Mouse (Mus musculus): ENCODE measurements at regions not wholly inside any gene's neighbourhood (a gene's known extent, or its start where the extent isn't known, plus 50 kb on each side); places are given as distances from the start of the nearest gene placed in this dataset.

DNA sequence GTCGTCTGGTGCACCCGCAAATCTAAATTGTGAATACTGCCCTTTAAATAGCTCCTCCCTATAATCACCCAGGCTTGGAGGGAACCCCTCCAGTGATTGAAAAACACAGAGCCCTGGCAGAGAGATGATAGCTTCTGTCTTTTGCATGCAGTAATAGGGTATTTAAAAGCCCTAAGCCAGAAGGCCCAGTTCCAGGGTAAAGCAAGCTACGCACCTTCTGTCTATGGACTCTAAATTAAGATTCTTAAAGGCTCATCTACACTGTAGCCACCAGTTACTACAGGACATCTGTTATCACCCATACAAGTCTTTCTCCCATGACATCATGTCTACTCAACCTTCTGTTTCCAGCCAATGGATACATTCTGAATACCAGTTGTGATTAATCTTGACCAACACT is 167.8 kb downstream of the Gm11361 start:
- no peak for DNase-seq

DNA sequence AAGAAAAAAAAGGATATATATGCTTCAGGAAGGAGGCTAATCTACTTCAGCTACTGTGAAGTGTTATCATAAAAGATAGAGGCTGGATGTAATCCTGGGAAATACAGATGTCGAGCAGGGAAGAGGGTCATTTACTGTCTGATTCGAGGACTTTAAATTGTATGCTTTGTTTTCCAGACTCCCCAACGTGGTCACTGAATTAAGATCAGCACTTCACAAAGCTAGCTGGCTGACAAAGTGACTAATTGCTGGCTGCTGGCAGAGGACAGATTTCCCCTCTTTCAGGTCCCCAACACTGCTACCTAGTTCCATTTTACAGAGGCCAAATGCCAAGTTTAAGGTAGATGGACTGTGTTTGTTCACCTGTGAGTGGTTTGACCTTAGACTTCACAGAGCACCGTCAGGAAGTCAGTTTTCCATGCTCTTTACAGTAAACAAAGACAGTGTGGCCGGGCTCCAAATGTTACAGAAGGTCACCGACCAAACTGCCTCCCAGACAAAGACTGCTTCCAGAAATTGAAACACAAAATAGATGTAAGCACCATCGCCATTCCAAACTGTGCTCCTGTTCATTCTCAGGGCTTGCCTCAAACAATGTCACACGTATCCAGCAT is 167.2 kb downstream of the Gm11361 start:
- no peak for DNase-seq

DNA sequence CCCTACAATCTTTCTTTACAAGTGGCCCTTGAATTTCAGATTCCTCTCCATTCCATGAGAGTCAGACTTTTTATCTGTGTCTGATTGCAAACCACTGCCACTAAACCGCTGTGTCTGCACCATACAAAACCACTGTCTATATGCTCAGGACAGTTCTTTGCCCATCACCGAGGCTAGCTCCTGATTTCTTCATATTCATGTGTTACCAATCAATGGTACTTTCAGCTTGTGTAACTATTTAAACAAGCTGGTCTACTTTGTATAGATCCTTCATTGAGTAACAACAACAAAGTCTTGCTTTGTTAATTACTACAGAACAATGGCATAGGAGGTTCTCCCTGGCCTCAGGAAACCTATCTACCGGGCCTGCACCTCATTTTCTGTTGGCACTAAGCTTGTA is 164.0 kb downstream of the Gm11361 start:
- no peak for DNase-seq

DNA sequence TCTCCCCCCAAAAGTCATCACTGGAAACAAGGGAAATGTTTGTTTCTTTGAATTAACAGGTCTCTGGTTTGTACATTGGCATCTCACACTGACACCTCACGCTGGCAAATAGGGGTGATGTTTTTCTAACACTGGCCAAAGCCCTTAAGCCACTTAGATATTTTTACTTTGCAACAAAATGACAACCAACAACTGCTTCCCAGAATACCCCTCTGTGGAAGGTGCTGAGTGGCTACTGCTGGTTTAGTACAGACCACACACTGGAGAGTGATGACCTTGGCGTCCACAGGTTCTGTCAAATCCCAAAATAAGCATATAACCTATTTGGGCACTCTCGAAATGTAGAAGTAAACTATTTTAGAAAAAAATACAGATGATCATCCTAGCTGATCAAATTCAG is 163.3 kb downstream of the Gm11361 start:
- no peak for DNase-seq

DNA sequence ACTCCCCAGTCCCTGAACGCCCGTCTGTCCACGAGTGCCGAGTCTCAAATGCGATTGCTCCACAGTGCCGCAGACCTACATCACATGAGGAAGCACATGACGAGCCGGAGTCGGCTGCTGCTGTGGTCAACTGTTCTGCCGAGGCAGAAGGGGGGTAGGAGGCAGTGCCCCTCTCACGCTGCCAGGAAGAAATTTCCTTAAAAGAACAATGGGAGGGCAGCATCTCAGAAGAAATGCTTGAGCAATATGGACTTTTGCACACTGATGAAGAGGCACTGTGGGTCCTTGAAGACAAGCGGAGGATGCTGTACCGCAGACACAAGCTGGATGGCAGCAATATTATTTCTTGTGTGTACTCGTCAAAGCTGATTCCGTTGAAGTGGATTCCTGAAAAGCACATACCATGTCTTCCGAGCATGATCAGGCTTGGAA is 162.6 kb downstream of the Gm11361 start:
- DNase-seq: peak; percentile 80 to 82

DNA sequence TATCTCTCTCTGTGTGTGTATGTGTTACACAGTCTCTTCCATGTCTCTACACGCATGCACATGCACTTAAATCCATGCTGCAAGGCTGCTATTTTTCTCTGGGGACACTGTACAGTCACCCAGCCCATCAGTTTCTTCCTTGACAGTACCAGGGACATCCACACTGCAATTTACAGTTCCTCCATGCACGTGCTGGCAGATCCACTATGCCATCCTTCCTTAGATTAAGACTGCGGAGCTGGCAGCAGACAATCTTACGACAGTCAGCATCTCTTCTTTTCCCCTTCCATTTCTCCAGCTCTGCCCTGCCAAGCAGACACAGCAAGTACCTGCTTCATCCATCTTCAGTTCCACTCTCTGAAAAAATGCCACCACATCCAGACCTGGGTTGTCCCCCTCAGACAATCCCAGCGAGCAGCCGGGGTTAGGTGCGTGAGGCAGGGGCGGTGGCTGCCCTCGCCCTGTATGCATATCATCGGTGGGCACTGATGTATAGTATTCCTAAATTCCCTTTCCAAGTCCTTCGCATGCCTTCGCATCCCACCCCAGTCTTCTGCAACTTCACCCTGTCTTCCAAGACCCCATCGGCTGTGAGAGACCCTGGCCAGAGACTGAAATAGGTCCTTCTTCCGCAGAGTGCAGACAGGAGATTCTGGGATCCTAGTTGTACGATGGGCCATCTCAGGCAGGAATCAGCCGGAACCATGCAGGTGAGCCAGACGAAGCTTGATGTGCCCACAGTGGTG is 161.8 kb downstream of the Gm11361 start:
- peak; percentile 32 to 47 for DNase-seq

DNA sequence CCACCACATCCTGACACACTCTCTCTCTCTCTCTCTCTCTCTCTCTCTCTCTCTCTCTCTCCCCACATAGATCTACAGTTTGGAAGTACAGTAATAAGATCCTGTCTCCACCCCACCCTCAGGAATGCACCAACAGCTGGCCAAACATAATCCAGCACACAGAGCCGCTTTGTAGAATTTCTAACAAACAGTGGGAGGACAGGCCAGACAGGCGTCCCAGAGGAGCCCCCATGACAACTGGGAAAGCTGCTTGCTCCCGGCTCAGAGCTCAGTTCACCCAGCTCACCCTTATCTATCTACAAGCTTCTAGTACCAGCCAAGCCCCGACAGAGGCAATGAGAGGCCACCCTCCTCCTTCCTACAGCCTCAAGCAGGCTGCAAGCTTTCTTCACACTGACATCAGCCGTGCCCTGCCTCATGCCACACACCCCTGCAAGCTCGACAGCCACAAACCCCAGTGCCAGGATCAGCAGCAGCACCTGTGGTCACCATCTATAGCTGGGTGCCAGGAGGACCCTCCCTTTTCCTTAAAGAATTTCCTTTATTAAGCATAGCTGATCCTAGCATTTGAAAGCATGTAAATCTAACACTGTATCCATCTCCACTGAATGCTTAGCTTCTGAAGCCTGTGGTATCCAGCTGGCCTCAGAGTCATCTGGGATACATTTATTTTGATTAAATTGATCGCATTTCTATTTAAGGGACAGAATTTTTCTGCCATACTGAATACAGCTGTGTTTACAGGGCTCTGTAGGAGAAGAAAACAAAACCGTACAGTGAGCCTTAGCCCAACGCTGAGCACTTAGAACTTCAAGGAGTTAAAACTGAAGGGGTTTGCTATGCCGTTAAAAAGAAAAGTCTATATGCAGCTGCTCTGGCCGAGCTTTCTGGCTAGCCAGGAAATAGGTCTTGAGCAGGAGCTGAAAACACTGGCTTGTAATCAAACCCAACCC is 160.9 kb downstream of the Gm11361 start:
- DNase-seq: peak; percentile 45 to 49

DNA sequence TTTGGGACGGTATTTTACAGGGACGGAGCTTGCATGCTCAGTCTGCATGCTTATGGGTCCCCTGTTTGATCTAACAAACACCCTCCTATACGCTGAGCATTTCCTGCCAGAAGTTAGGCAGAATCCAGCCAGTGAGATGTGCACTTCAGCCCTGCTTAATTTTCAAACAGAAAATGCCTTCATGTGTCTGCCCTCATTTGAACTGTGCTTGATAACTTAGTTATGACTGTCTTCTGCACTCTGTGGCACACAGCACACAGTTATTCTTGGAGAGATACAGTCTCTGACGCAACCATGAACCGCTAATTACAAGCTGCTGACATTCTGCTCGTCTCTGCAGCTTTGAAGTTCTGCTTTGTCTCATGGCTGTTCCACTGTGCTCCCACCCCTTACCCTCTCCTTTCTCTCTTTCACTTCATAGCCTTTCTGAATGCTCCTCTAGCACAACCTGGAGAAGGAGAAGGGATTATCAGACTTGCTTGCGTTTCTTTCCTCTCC is 160.2 kb downstream of the Gm11361 start:
- DNase-seq: peak; percentile 19 to 44

DNA sequence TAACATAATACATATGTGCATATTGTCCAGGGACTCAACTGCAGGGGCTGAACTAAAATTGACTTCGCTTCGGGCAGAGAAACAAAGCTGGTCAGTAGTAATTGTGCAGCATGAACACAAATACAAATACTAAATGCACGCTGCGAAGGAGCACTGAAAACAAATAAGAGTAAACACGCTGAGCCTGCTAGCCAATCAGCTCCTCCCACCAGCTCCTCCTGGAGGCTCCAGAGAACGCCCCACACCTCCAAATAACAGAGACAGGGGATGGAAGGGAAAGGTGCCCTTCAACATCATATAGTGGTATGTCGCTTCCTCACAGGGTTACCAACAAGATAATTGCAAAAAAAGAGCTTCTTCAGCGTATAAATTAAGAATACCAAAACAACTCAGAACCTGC is 159.6 kb downstream of the Gm11361 start:
- DNase-seq: peak; percentile 59 to 71

DNA sequence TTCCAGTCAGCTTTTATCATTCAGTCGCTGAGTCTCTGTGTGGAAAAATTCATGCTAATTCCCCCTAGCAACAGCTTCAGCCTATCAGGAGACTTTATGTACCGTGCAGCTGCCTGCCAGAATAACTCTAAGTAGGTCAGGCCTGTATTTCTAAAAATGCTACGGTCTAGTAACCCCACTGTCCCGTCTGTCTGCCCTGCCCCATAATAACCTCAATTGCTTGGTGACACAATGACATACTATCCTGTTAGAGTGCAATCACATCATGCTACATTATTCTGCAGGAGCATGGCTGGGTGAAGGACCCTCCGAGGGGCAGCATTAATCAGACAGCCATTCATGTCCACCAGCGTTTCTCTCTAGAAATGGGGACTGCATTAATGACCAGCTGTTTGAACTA is 158.9 kb downstream of the Gm11361 start:
- DNase-seq: peak; percentile 65 to 69

DNA sequence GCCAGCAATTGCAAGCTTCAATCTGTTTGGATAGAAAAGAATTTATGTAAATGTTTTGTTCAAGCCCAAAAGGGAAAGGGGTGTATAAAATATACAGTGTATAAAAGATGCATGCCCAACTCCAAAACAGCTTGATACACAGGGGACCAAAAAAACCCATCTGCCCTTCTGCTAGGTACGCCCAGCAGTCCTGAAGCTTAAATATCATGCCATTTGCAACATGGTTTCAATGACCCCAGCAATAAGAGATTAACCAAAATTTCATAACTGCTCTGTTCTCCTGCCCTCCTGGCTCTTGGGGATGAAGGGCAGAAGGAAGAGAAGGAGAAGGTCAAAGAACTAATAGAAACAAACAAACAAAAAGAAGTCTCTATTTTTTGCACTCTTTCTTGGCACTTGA is 158.4 kb downstream of the Gm11361 start:
- peak; percentile 18 to 36 for DNase-seq

DNA sequence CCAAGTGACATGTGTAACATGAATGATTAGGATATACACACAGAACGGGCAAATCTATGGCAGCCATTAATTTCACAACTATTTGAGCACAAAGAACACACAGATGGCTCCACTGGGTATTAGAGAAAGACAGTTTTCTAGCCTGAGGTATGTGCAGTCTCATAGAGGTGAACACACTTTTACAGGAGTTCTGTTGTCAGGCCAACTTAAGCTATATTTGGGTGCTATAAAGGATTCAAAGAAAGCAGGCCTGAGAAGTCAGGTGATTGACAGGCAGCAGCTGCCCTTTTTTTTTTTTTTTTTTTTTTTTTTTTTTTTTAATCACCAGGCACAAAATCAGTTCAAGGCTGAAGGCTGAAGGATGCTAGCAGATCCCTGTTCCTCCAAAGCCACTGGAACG is 153.0 kb downstream of the Gm11361 start:
- DNase-seq: no peak

DNA sequence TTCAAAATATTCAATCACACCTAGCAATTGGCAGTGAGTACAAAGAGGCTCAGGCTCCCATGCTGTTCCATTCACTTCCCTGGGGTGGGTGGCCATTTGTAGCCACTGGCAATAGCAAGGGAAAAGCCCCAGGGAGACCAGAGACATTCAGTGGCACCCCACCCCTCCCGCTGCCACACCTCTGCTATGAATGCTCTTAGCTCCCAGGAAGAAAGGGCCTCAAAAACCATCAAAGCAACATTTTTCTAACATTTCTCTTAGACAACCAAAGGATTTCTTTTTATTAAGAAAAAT is 152.2 kb downstream of the Gm11361 start:
- DNase-seq: no peak

DNA sequence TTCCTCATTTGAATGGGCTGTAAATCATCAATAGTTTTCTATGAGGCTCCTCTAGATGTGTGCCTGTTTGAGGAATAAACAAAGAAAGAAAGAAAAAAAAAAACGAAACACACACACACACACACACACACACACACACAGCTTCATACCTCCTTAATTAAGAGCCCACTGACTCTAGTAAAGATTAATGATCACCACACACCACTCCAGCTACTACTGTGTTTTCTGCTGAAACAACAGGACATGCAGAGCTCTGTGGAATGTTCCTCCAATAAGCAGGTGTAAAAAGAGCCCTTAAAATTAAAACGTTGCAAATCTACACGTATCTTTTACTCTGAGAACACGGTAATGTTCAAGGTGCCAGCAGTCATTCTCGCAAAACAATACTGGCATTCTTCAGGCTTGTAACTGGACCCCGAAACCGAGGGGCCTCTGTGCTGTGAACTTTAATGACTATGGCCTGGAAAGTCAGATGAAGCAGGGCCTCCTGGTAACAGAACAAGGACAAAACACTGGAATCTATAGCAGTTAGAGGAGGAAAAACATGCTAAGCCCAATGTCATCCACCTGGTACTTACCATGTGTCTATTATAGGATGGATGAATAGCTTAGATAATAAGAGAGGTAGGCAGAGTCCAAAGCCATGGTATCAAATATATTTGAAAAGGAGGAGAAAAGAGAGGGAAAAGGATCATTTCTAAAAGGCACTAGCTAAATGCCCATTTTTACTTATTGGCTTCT is 151.7 kb downstream of the Gm11361 start:
- DNase-seq: no peak

DNA sequence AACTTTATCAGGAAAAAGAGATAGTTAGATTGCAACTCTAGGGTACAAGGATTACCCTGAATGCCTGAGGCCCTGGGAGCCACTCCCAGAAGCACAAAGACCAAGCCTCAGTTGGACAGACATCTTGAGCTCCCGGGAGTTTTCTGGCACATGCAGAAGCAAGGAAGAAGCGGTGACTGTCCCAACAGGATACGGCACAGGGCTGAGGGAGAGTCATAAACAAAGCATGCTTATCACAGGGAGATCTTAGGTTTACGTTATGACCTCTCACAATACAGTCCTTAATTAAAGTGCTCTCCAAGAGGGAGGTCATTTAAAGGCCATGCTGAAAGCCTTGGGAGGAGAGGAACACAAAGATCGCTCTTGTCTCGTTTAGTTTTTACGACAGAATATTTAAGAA is 143.1 kb downstream of the Gm11361 start:
- DNase-seq: no peak

All from cerebellum, postnatal 14 days (tissue).